Mouse (Mus musculus) erythroblast, embryonic 14.5 days (primary cell): ENCODE measurements around the gene Mpped2. TPM values are rescaled to one million over a fixed set of nuclear protein-coding genes. Genes with fewer than 3 reads are reported as not detected.

Source experiments
- H3K27me3 ChIP-seq: 2 replicates; pipeline ENCODE4 v1.6.1; 2012; ENCODE audit warnings: inconsistent platforms; ENCODE audit not compliant: control insufficient read depth
- H3K36me3 ChIP-seq: 2 replicates; pipeline ENCODE4 v1.6.1; 2012; ENCODE audit warnings: mild to moderate bottlenecking, inconsistent platforms; ENCODE audit not compliant: control insufficient read depth
- H3K4me1 ChIP-seq: 2 replicates; pipeline ENCODE4 v1.6.1; 2012; ENCODE audit warnings: inconsistent platforms; ENCODE audit not compliant: control insufficient read depth
- H3K4me3 ChIP-seq: replicated peaks from 2 replicates; pipeline ENCODE3; 2012; ENCODE audit warnings: moderate library complexity, mild to moderate bottlenecking, inconsistent platforms
- H3K9me3 ChIP-seq: 2 replicates; pipeline ENCODE4 v1.6.1; 2012; ENCODE audit warnings: low read length, inconsistent platforms, mixed read lengths; ENCODE audit not compliant: control insufficient read depth
- GATA1 ChIP-seq: IDR thresholded peaks from 2 replicates; pipeline ENCODE4 v1.6.1; 2012; ENCODE audit warnings: low read length, inconsistent platforms, mixed read lengths
- TAL1 ChIP-seq: IDR thresholded peaks from 3 replicates; pipeline ENCODE4 v1.6.1; 2012; ENCODE audit warnings: low read length, inconsistent platforms, mixed read lengths
- polyA plus RNA-seq: library from polyadenylated mRNA; stranded (reverse); fragments of >175 nt; gene quantifications from 2 replicates; pipeline ENCODE4 v1.2.3, GENCODE M21; 2012

Mpped2 gene
- polyA plus RNA-seq, 1 experiment: not detected

GRCm38 (mm10) chr2:106734004-106734403, 40.9 kb downstream of the Mpped2 start:
- Histone ChIP-seq H3K4me3 (no peak overlapping the region), H3K36me3 (no peaks in the 10 kb centered on the region), H3K9me3 (no peaks in the 10 kb centered on the region), H3K4me1 (peaks cover 39% of the 10 kb centered on the region), H3K27me3 (no peaks in the 10 kb centered on the region)
- TF ChIP-seq TAL1 (no peak), GATA1 (no peak)

DNA sequence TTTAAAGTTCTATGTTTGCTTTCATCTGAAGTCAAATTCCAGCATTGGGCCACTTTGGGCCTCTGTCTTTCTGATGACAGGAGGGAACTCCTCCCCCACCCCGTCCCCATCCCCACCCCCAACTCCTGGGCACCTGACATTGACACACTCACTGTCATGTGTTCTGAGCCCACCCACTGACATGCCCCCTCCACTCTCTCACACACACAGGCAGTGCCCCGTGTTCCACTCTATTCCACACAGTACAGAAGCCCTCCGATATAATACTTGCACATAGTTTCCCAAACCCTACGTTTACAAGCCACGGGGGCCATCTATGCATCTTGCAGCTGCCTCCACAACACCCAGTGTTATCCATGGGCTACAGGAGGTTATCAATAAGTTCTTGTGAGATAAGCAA, 42.1 kb downstream of the Mpped2 start:
- no peaks in the 10 kb centered on the region for H3K27me3 ChIP-seq
- TF ChIP-seq TAL1 (no peak), GATA1 (no peak)
- H3K4me3 ChIP-seq: no peak overlapping the region
- H3K4me1 ChIP-seq: peaks cover 39% of the 10 kb centered on the region
- H3K36me3 ChIP-seq: no peaks in the 10 kb centered on the region
- no peaks in the 10 kb centered on the region for H3K9me3 ChIP-seq

GRCm38 (mm10) chr2:106735792-106736359, 42.8 kb downstream of the Mpped2 start:
- no peaks in the 10 kb centered on the region for H3K36me3 ChIP-seq
- no peaks in the 10 kb centered on the region for H3K27me3 ChIP-seq
- H3K4me3 ChIP-seq: no peak overlapping the region
- no peaks in the 10 kb centered on the region for H3K9me3 ChIP-seq
- TF ChIP-seq GATA1 (no peak), TAL1 (no peak)
- H3K4me1 ChIP-seq: peaks cover 36% of the 10 kb centered on the region

GRCm38 (mm10) chr2:106738951-106739350, 45.9 kb downstream of the Mpped2 start:
- H3K27me3 ChIP-seq: no peaks in the 10 kb centered on the region
- H3K9me3 ChIP-seq: no peaks in the 10 kb centered on the region
- H3K4me3 ChIP-seq: no peak overlapping the region
- peaks cover 13% of the 10 kb centered on the region for H3K4me1 ChIP-seq
- TF ChIP-seq TAL1 (no peak), GATA1 (no peak)
- no peaks in the 10 kb centered on the region for H3K36me3 ChIP-seq

DNA sequence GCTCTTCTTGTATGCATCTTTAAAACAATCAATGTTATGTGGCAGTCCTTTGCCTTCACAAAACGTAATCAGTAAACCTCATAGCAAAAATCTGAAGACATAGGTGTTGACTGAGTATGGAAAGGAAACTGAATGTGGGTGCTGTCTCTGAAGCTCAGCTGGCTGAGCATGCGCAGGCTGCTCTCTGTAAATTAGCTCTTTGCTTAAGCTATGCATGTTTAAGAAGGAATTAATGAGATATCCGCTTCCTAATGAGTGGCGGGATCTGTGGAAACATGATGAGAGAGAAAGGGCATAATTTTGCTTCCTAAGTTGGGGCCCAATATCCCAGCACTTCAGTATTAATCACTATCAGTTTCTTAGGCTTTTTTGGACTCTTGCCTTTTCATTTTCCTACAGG, 51.0 kb downstream of the Mpped2 start:
- no peak overlapping the region for H3K4me3 ChIP-seq
- no peaks in the 10 kb centered on the region for H3K9me3 ChIP-seq
- H3K36me3 ChIP-seq: no peaks in the 10 kb centered on the region
- TF ChIP-seq GATA1 (no peak), TAL1 (no peak)
- no peaks in the 10 kb centered on the region for H3K27me3 ChIP-seq
- H3K4me1 ChIP-seq: no peaks in the 10 kb centered on the region; the same call in 1 of the 2 replicates

- no peak overlapping the region for H3K4me3 ChIP-seq
- no peaks in the 10 kb centered on the region for H3K9me3 ChIP-seq
- H3K27me3 ChIP-seq: no peaks in the 10 kb centered on the region
- no peaks in the 10 kb centered on the region; the same call in 1 of the 2 replicates for H3K4me1 ChIP-seq
- H3K36me3 ChIP-seq: no peaks in the 10 kb centered on the region
- TF ChIP-seq TAL1: no peak
Measured at GRCm38 (mm10) chr2:106744601-106745000, 51.5 kb downstream of the Mpped2 start.

GRCm38 (mm10) chr2:106745364-106745763, 52.3 kb downstream of the Mpped2 start:
- Histone ChIP-seq H3K4me3 (no peak overlapping the region), H3K4me1 (no peaks in the 10 kb centered on the region; the same call in 1 of the 2 replicates), H3K9me3 (no peaks in the 10 kb centered on the region), H3K36me3 (no peaks in the 10 kb centered on the region), H3K27me3 (no peaks in the 10 kb centered on the region)
- no peak for TF ChIP-seq GATA1
- no peak for TF ChIP-seq TAL1

DNA sequence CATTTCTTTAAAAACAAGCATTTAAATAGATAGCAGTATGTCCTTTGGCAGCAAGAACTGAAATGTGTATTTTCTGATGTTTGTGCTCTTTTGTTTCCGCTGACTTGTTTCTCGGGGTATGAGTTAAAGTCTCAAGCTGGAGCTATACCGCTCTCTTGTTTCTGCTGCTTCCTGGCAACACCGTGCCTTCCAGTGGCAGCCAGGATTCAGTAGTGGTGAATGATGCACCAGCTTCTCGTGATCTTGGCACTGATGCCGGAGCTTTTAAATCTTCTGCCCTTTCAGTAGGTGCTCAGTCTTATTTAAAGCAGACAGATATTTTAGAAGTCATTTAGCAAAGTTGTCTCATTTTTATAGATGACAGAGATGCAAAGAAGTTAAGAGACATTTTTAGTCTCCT, 53.1 kb downstream of the Mpped2 start:
- H3K4me1 ChIP-seq: no peaks in the 10 kb centered on the region; the same call in 1 of the 2 replicates
- H3K9me3 ChIP-seq: no peaks in the 10 kb centered on the region
- no peaks in the 10 kb centered on the region for H3K36me3 ChIP-seq
- no peak for TF ChIP-seq TAL1
- no peak for TF ChIP-seq GATA1
- H3K27me3 ChIP-seq: no peaks in the 10 kb centered on the region
- H3K4me3 ChIP-seq: no peak overlapping the region

DNA sequence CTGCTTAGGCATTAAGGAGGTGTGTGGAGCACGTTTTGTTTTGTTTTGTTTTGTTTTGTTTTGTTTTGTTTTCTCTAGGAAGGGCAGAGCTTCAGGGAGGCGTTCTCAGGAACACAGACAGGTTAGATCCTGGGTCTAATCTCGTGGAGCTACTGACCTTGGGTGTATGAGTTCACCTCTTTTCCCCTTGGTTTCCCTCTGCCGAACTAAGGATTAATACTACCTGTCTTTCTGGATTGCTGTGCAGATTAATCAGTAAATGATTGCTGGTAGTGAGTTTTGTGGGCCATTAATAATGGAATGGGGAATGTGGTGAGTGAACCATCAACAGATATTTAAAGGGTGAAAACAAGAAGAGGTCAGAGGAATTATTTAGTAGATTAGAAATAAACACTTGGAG, 53.8 kb downstream of the Mpped2 start:
- Histone ChIP-seq H3K27me3 (no peaks in the 10 kb centered on the region), H3K36me3 (no peaks in the 10 kb centered on the region), H3K4me1 (no peaks in the 10 kb centered on the region; the same call in 1 of the 2 replicates), H3K9me3 (no peaks in the 10 kb centered on the region), H3K4me3 (no peak overlapping the region)
- TF ChIP-seq GATA1 (no peak), TAL1 (no peak)

DNA sequence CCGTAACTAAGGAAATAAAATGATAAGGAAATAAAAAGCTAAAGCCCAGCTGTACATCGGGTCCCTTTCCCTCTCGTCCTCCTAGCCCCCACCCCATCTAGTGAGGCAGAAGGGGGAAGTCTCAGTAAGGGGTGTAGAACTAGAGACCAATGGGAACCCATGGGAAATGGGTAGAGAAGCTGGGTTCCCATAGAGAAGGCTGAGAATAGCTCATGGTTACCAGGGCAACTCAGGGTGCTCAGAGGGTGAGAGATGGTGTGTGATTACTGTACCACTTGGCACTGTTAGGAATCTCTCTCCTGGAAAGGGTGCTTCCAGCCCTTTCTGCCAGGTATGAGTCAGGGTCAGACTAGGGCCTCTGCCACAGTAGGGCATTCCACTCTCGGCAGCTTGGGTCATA, 54.3 kb downstream of the Mpped2 start:
- no peaks in the 10 kb centered on the region; the same call in 1 of the 2 replicates for H3K4me1 ChIP-seq
- no peak overlapping the region for H3K4me3 ChIP-seq
- no peaks in the 10 kb centered on the region for H3K27me3 ChIP-seq
- H3K36me3 ChIP-seq: no peaks in the 10 kb centered on the region
- TF ChIP-seq TAL1: no peak
- TF ChIP-seq GATA1: no peak
- no peaks in the 10 kb centered on the region for H3K9me3 ChIP-seq
